Mouse (Mus musculus): Measurements from ENCODE around the gene Alg2. TPM values are rescaled to one million over a fixed set of nuclear protein-coding genes. Genes with fewer than 3 reads are reported as not detected.

Gene Alg2
- polyA plus RNA-seq, 1 experiment: 5.8 TPM

GRCm38 (mm10) chr4:47502546-47502971 is 28.4 kb upstream of the Alg2 start:
- no peak overlapping the region for H3K4me3 ChIP-seq (ENCODE audit: control insufficient read depth, low read depth, low read length)
- no peaks in the 10 kb centered on the region for H3K27me3 ChIP-seq (ENCODE audit: control insufficient read depth, insufficient read depth, low read length)
- peak; percentile 83 for TF ChIP-seq CTCF (IDR thresholded peaks at IDR 0.05; ENCODE audit: control insufficient read depth, insufficient read depth, insufficient replicate concordance, low read depth, low read length)
- TF ChIP-seq POLR2A (IDR thresholded peaks at IDR 0.05; ENCODE audit: control insufficient read depth, low read depth, low read length): no peak
- H3K4me1 ChIP-seq (ENCODE audit: control insufficient read depth, insufficient read depth, low read length): peaks cover 2% of the 10 kb centered on the region; the same call in 1 of the 2 replicates
- H3K27ac ChIP-seq (ENCODE audit: control insufficient read depth, insufficient read depth, low read depth, low read length): no peak overlapping the region
- H3K36me3 ChIP-seq (ENCODE audit: control insufficient read depth, insufficient read depth, low read length): no peaks in the 10 kb centered on the region

- Histone ChIP-seq H3K4me3 (ENCODE audit: control insufficient read depth, low read depth, low read length) (no peak overlapping the region), H3K27me3 (ENCODE audit: control insufficient read depth, insufficient read depth, low read length) (no peaks in the 10 kb centered on the region), H3K27ac (ENCODE audit: control insufficient read depth, insufficient read depth, low read depth, low read length) (no peak overlapping the region), H3K4me1 (ENCODE audit: control insufficient read depth, insufficient read depth, low read length) (peaks cover 2% of the 10 kb centered on the region; the same call in 1 of the 2 replicates), H3K36me3 (ENCODE audit: control insufficient read depth, insufficient read depth, low read length) (no peaks in the 10 kb centered on the region)
- TF ChIP-seq CTCF (IDR thresholded peaks at IDR 0.05; ENCODE audit: control insufficient read depth, insufficient read depth, insufficient replicate concordance, low read depth, low read length) (no peak), POLR2A (IDR thresholded peaks at IDR 0.05; ENCODE audit: control insufficient read depth, low read depth, low read length) (no peak)
These were observed 25.0 kb upstream of the Alg2 start for GRCm38 (mm10) chr4:47499121-47499545.

GRCm38 (mm10) chr4:47497811-47498385 is 23.8 kb upstream of the Alg2 start:
- Histone ChIP-seq H3K4me3 (ENCODE audit: control insufficient read depth, low read depth, low read length) (no peak overlapping the region), H3K27ac (ENCODE audit: control insufficient read depth, insufficient read depth, low read depth, low read length) (no peak overlapping the region), H3K36me3 (ENCODE audit: control insufficient read depth, insufficient read depth, low read length) (no peaks in the 10 kb centered on the region), H3K27me3 (ENCODE audit: control insufficient read depth, insufficient read depth, low read length) (no peaks in the 10 kb centered on the region), H3K4me1 (ENCODE audit: control insufficient read depth, insufficient read depth, low read length) (peaks cover 2% of the 10 kb centered on the region; the same call in 1 of the 2 replicates)
- TF ChIP-seq POLR2A (IDR thresholded peaks at IDR 0.05; ENCODE audit: control insufficient read depth, low read depth, low read length) (no peak), CTCF (IDR thresholded peaks at IDR 0.05; ENCODE audit: control insufficient read depth, insufficient read depth, insufficient replicate concordance, low read depth, low read length) (no peak)

- Histone ChIP-seq H3K27ac (ENCODE audit: control insufficient read depth, insufficient read depth, low read depth, low read length) (no peak overlapping the region), H3K27me3 (ENCODE audit: control insufficient read depth, insufficient read depth, low read length) (no peaks in the 10 kb centered on the region), H3K4me3 (ENCODE audit: control insufficient read depth, low read depth, low read length) (no peak overlapping the region), H3K36me3 (ENCODE audit: control insufficient read depth, insufficient read depth, low read length) (no peaks in the 10 kb centered on the region), H3K4me1 (ENCODE audit: control insufficient read depth, insufficient read depth, low read length) (no peaks in the 10 kb centered on the region)
- TF ChIP-seq CTCF (IDR thresholded peaks at IDR 0.05; ENCODE audit: control insufficient read depth, insufficient read depth, insufficient replicate concordance, low read depth, low read length) (no peak), POLR2A (IDR thresholded peaks at IDR 0.05; ENCODE audit: control insufficient read depth, low read depth, low read length) (no peak)
These were observed 20.6 kb upstream of the Alg2 start for GRCm38 (mm10) chr4:47494686-47495085.

- H3K4me1 ChIP-seq (ENCODE audit: control insufficient read depth, insufficient read depth, low read length): no peaks in the 10 kb centered on the region
- H3K27ac ChIP-seq (ENCODE audit: control insufficient read depth, insufficient read depth, low read depth, low read length): no peak overlapping the region
- no peaks in the 10 kb centered on the region for H3K27me3 ChIP-seq (ENCODE audit: control insufficient read depth, insufficient read depth, low read length)
- H3K36me3 ChIP-seq (ENCODE audit: control insufficient read depth, insufficient read depth, low read length): no peaks in the 10 kb centered on the region
- TF ChIP-seq CTCF (IDR thresholded peaks at IDR 0.05; ENCODE audit: control insufficient read depth, insufficient read depth, insufficient replicate concordance, low read depth, low read length): no peak
- TF ChIP-seq POLR2A (IDR thresholded peaks at IDR 0.05; ENCODE audit: control insufficient read depth, low read depth, low read length): no peak
- no peak overlapping the region for H3K4me3 ChIP-seq (ENCODE audit: control insufficient read depth, low read depth, low read length)
These were observed 20.0 kb upstream of the Alg2 start for GRCm38 (mm10) chr4:47494137-47494536.

GRCm38 (mm10) chr4:47493456-47493855 is 19.3 kb upstream of the Alg2 start:
- no peaks in the 10 kb centered on the region for H3K4me1 ChIP-seq (ENCODE audit: control insufficient read depth, insufficient read depth, low read length)
- no peaks in the 10 kb centered on the region for H3K27me3 ChIP-seq (ENCODE audit: control insufficient read depth, insufficient read depth, low read length)
- H3K4me3 ChIP-seq (ENCODE audit: control insufficient read depth, low read depth, low read length): no peak overlapping the region
- TF ChIP-seq POLR2A (IDR thresholded peaks at IDR 0.05; ENCODE audit: control insufficient read depth, low read depth, low read length) (no peak), CTCF (IDR thresholded peaks at IDR 0.05; ENCODE audit: control insufficient read depth, insufficient read depth, insufficient replicate concordance, low read depth, low read length) (no peak)
- no peaks in the 10 kb centered on the region for H3K36me3 ChIP-seq (ENCODE audit: control insufficient read depth, insufficient read depth, low read length)
- H3K27ac ChIP-seq (ENCODE audit: control insufficient read depth, insufficient read depth, low read depth, low read length): no peak overlapping the region

GRCm38 (mm10) chr4:47492311-47493086 is 18.4 kb upstream of the Alg2 start:
- TF ChIP-seq CTCF (IDR thresholded peaks at IDR 0.05; ENCODE audit: control insufficient read depth, insufficient read depth, insufficient replicate concordance, low read depth, low read length): no peak
- no peak for TF ChIP-seq POLR2A (IDR thresholded peaks at IDR 0.05; ENCODE audit: control insufficient read depth, low read depth, low read length)
- Histone ChIP-seq H3K27me3 (ENCODE audit: control insufficient read depth, insufficient read depth, low read length) (no peaks in the 10 kb centered on the region), H3K27ac (ENCODE audit: control insufficient read depth, insufficient read depth, low read depth, low read length) (no peak overlapping the region), H3K36me3 (ENCODE audit: control insufficient read depth, insufficient read depth, low read length) (no peaks in the 10 kb centered on the region), H3K4me1 (ENCODE audit: control insufficient read depth, insufficient read depth, low read length) (no peaks in the 10 kb centered on the region), H3K4me3 (ENCODE audit: control insufficient read depth, low read depth, low read length) (no peak overlapping the region)
